Mouse (Mus musculus): ENCODE data around the gene Ctla4. TPM values are rescaled to one million over a fixed set of nuclear protein-coding genes. Genes with fewer than 3 reads are reported as not detected.
A peak's percentile ranks its signal among the peaks of the same experiment; 100 is the strongest.

Gene Ctla4
- total RNA-seq, 2 experiments from 2014 or later, result not detected

GRCm38 (mm10) chr1:60954759-60955158 is 68.0 kb downstream of the Ctla4 start:
- no peak for ATAC-seq (replicated peaks; ENCODE audit: low FRiP score, low TSS enrichment, poor library complexity, severe bottlenecking)

GRCm38 (mm10) chr1:60955186-60955585 is 68.4 kb downstream of the Ctla4 start:
- no peak for ATAC-seq (replicated peaks; ENCODE audit: low FRiP score, low TSS enrichment, poor library complexity, severe bottlenecking)

GRCm38 (mm10) chr1:60956196-60956595 is 69.4 kb downstream of the Ctla4 start:
- no peak for ATAC-seq (replicated peaks; ENCODE audit: low FRiP score, low TSS enrichment, poor library complexity, severe bottlenecking)

GRCm38 (mm10) chr1:60958287-60958686 is 71.5 kb downstream of the Ctla4 start:
- ATAC-seq (replicated peaks; ENCODE audit: low FRiP score, low TSS enrichment, poor library complexity, severe bottlenecking), result no peak

- no peak for ATAC-seq (replicated peaks; ENCODE audit: low FRiP score, low TSS enrichment, poor library complexity, severe bottlenecking)
These were observed 72.4 kb downstream of the Ctla4 start for GRCm38 (mm10) chr1:60959246-60959645.

GRCm38 (mm10) chr1:60960451-60960850 is 73.7 kb downstream of the Ctla4 start:
- ATAC-seq (replicated peaks; ENCODE audit: low FRiP score, low TSS enrichment, poor library complexity, severe bottlenecking), result peak; percentile 95

GRCm38 (mm10) chr1:60961080-60961479 is 74.3 kb downstream of the Ctla4 start:
- ATAC-seq (replicated peaks; ENCODE audit: low FRiP score, low TSS enrichment, poor library complexity, severe bottlenecking), result peak; percentile 78

- ATAC-seq (replicated peaks; ENCODE audit: low FRiP score, low TSS enrichment, poor library complexity, severe bottlenecking), result no peak
These were observed 75.3 kb downstream of the Ctla4 start for GRCm38 (mm10) chr1:60962095-60962494.

Other genes starting within 250 kb of the Ctla4 start
- 0.22 and 1.5 TPM in 2 replicates for gene Cd28, start 170.2 kb upstream of the Ctla4 start, total RNA-seq (2014; fragmentation: Nextera tagmentation)
- gene Cd28, start 170.2 kb upstream of the Ctla4 start, total RNA-seq (2017), result 0.19 and 2.7 TPM in 2 replicates
- gene Icos, start 90.9 kb downstream of the Ctla4 start, total RNA-seq (2014; fragmentation: Nextera tagmentation), result 0.20 TPM in 1 of 2 replicates, not detected in the other
- 2.5 TPM in 1 of 2 replicates, not detected in the other for gene Icos, start 90.9 kb downstream of the Ctla4 start, total RNA-seq (2017)